In the genomic region with DNA sequence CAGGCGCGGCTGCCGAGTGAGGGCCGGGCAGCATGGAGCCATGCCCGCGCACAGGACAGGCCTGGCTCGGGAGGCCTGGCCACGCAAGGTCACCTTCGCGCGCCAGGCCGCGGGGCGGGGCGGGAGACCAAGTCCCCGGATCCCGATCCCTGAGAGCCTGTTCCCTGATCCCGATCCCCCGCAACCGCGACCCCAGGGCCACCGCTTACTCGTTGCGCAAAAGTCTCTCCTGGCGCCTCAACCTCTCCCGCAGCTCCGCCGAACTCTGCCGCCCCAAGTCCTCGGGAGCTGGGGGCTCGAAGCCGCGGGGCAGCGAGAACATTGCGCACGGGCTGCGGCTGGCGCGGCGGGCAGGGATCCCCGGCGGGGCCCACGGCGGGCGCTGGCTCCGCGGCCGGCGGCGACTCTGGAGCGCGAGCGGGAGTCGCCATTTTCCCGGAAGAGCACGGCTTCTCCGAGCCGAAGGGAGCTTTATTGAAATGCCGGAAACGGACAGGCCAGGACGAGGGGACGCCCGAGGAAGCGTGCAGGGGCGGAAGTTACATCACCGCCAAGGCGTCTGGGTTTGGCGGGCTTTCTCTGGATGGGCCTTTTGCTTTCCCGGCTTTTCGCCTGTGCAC, we compare ENCODE assay signal across 8 mouse cellular contexts. TPM values are rescaled to one million over a fixed set of nuclear protein-coding genes. Genes with fewer than 3 reads are reported as not detected.
DNase-seq lines count a peak whose midpoint lies in the region; ATAC-seq and TF ChIP-seq lines count a peak whose summit lies in the region.

A gene (minus strand): TSS at position 461 of the 620 bp plus-strand sequence.

- ATAC-seq in embryonic facial prominence, embryonic 15.5 days (ENCODE audit: insufficient number of reproducible peaks, low FRiP score, low TSS enrichment, low read depth): peak; percentile 96
- ATAC-seq in limb, embryonic 14.5 days (ENCODE audit: low FRiP score, low read depth): peak; percentile 96
- ATAC-seq in midbrain, postnatal 0 days (ENCODE audit: low FRiP score): peak; percentile 98

- H3K4me2 ChIP-seq in embryonic facial prominence, embryonic 15.5 days (replicated peaks): peak within 1 kb of the TSS; percentile 54
- H3K4me2 ChIP-seq in limb, embryonic 14.5 days (replicated peaks; ENCODE audit: low read depth, low read length, severe bottlenecking): peak within 1 kb of the TSS; percentile 71
- H3K4me2 ChIP-seq in midbrain, postnatal 0 days (ENCODE audit: low read depth, low read length, poor library complexity, severe bottlenecking): peak within 1 kb of the TSS; percentile 51

- peak; percentile 93 for DNase-seq in 416B (ENCODE audit: low read depth)
- DNase-seq in heart, adult 8-10 months (ENCODE audit: low spot score): peak; percentile 98
- peak; percentile 96 for DNase-seq in kidney, adult 9 months
- peak; percentile 96 for DNase-seq in limb, embryonic 14.5 days (ENCODE audit: low spot score)
- peak; percentile 97 for DNase-seq in midbrain, postnatal 0 days (ENCODE audit: low spot score)
- peak; percentile 79 to 87 for DNase-seq in spleen, postnatal 14 days (ENCODE audit: low spot score in 2 of 2)

- no peak for TF ChIP-seq CTCF in bone marrow, adult 2 months (IDR thresholded peaks at IDR 0.05; ENCODE audit: control insufficient read depth, insufficient read depth, low read length)
- no peak for TF ChIP-seq CTCF in midbrain, postnatal 0 days (IDR thresholded peaks at IDR 0.05)

- TF ChIP-seq POLR2A in bone marrow, adult 2 months (IDR thresholded peaks at IDR 0.05; ENCODE audit: borderline replicate concordance, control insufficient read depth, low read depth, low read length): peak; percentile 61; the same call in 1 of the 2 replicates
- TF ChIP-seq POLR2A in limb, embryonic 14.5 days (IDR thresholded peaks at IDR 0.05; ENCODE audit: borderline replicate concordance, extremely low read depth, insufficient read depth, insufficient read length): peak; percentile 66; the same call in 1 of the 2 replicates

- WGBS in bone marrow, adult 2 months: under 1% methylated on average over 70 of the region's 70 CpGs
- WGBS in embryonic facial prominence, embryonic 15.5 days: under 1% methylated on average over 70 of the region's 70 CpGs
- under 1% methylated on average over 65 of the region's 70 CpGs for WGBS in limb, embryonic 14.5 days
- under 1% methylated on average over 67 of the region's 70 CpGs for WGBS in midbrain, postnatal 0 days

- H3K9ac ChIP-seq in embryonic facial prominence, embryonic 15.5 days: peak within 1 kb of the TSS; percentile 100
- H3K9ac ChIP-seq in limb, embryonic 14.5 days (ENCODE audit: low read depth, low read length, severe bottlenecking): peak within 1 kb of the TSS; percentile 100
- peak within 1 kb of the TSS; percentile 80 for H3K9ac ChIP-seq in midbrain, postnatal 0 days (replicated peaks; ENCODE audit: low read length, poor library complexity, severe bottlenecking)

- peak within 1 kb of the TSS; percentile 97 for H3K4me3 ChIP-seq in bone marrow, adult 2 months (replicated peaks; ENCODE audit: control insufficient read depth, low read depth, low read length)
- peak within 1 kb of the TSS; percentile 97 for H3K4me3 ChIP-seq in embryonic facial prominence, embryonic 15.5 days (replicated peaks)
- peak within 1 kb of the TSS; percentile 96 for H3K4me3 ChIP-seq in limb, embryonic 14.5 days (replicated peaks; ENCODE audit: low read length)
- H3K4me3 ChIP-seq in midbrain, postnatal 0 days (ENCODE audit: low read depth, low read length): peak within 1 kb of the TSS; percentile 77

- no peaks in the 10 kb centered on the region for H3K9me3 ChIP-seq in embryonic facial prominence, embryonic 15.5 days (replicated peaks)
- H3K9me3 ChIP-seq in limb, embryonic 14.5 days (ENCODE audit: control insufficient read depth, low read length): no peaks in the 10 kb centered on the region
- no peaks in the 10 kb centered on the region for H3K9me3 ChIP-seq in midbrain, postnatal 0 days (ENCODE audit: low read length)

- H3K27ac ChIP-seq in bone marrow, adult 2 months (ENCODE audit: control insufficient read depth, insufficient read depth, low read depth, low read length, poor library complexity): peak within 1 kb of the TSS; percentile 90
- peak within 1 kb of the TSS; percentile 94 for H3K27ac ChIP-seq in embryonic facial prominence, embryonic 15.5 days (replicated peaks)
- H3K27ac ChIP-seq in limb, embryonic 14.5 days (replicated peaks; ENCODE audit: low read depth, low read length): peak within 1 kb of the TSS; percentile 94
- peak within 1 kb of the TSS; percentile 89 for H3K27ac ChIP-seq in midbrain, postnatal 0 days (ENCODE audit: low read depth, low read length)

- no peaks in the 10 kb centered on the region for H3K4me1 ChIP-seq in bone marrow, adult 2 months (ENCODE audit: control insufficient read depth, insufficient read depth, low read length)
- peaks cover 7% of the 10 kb centered on the region for H3K4me1 ChIP-seq in embryonic facial prominence, embryonic 15.5 days
- peaks cover 6% of the 10 kb centered on the region for H3K4me1 ChIP-seq in limb, embryonic 14.5 days (ENCODE audit: control insufficient read depth, insufficient read depth, low read length)
- 0 out of 2 replicates have a peak, but pooled peaks cover 3% of the 10 kb centered on the region for H3K4me1 ChIP-seq in midbrain, postnatal 0 days (ENCODE audit: insufficient read depth, low read length)

- peaks cover 31% of the 10 kb centered on the region for H3K36me3 ChIP-seq in embryonic facial prominence, embryonic 15.5 days
- peaks cover 31% of the 10 kb centered on the region for H3K36me3 ChIP-seq in limb, embryonic 14.5 days (ENCODE audit: control insufficient read depth, insufficient read depth, low read length)
- peaks cover 25% of the 10 kb centered on the region for H3K36me3 ChIP-seq in midbrain, postnatal 0 days (ENCODE audit: insufficient read depth, low read length)

- H3K27me3 ChIP-seq in embryonic facial prominence, embryonic 15.5 days: no peaks in the 10 kb centered on the region
- H3K27me3 ChIP-seq in limb, embryonic 14.5 days (ENCODE audit: control insufficient read depth, insufficient read depth, low read length): no peaks in the 10 kb centered on the region
- no peaks in the 10 kb centered on the region; the same call in 1 of the 2 replicates for H3K27me3 ChIP-seq in midbrain, postnatal 0 days (ENCODE audit: insufficient read depth, low read length)

RNA-seq across cellular contexts. Expression of the gene that starts here (rescaled TPM):
- polyA plus RNA-seq in bone marrow, adult 2 months (2011; ENCODE audit: insufficient read depth, insufficient read length, low replicate concordance, missing spikeins): 34.1 and 43.8 TPM in 2 replicates
- polyA plus RNA-seq in embryonic facial prominence, embryonic 15.5 days (2015; fragmentation: Nextera tagmentation; extraction: Ambion mirVana): 373 and 378 TPM in 2 replicates
- 100 to 1,000 TPM; 290 to 334 (median 304) TPM for total RNA-seq in heart, adult 8-10 months (2022)
- polyA plus RNA-seq in limb, embryonic 14.5 days (2012; rRNA removed): 401 and 449 TPM in 2 replicates
- 336 and 359 TPM in 2 replicates for polyA plus RNA-seq in limb, embryonic 14.5 days (2014; fragmentation: Nextera tagmentation; extraction: Ambion mirVana)
- total RNA-seq in midbrain, postnatal 0 days (2014; rRNA removed): 206 and 214 TPM in 2 replicates
- 317 and 320 TPM in 2 replicates for polyA plus RNA-seq in midbrain, postnatal 0 days (2015; fragmentation: Nextera tagmentation; extraction: Ambion mirVana)

Comparison
In these comparisons a context has a peak if more than half of its experiments do, and no peak if none do; other contexts are left out.
1. Peak in every context shown above with its lines: DNase-seq, ATAC-seq, H3K4me3 ChIP-seq and H3K27ac ChIP-seq.